Mouse (Mus musculus) midbrain, embryonic 16.5 days (tissue): ENCODE results near the gene 9130008F23Rik. TPM values are rescaled to one million over a fixed set of nuclear protein-coding genes. Genes with fewer than 3 reads are reported as not detected.
A peak's percentile ranks its signal among the peaks of the same experiment; 100 is the strongest.

ENCODE experiments used
- ATAC-seq: fragments of 200-750 bp; cut with Nextera tagmentation; 2 replicates; pipeline ENCODE4 v1.8.0; 2017; ENCODE audit warnings: moderate TSS enrichment
- H3K27ac ChIP-seq: fragments of 300-500 bp; sonication (generic); 2 replicates; pipeline ENCODE4 v1.5.1; 2014; ENCODE audit warnings: mild to moderate bottlenecking, low read length, mixed read lengths
- H3K27me3 ChIP-seq: fragments of 300-500 bp; sonication (generic); 2 replicates; pipeline ENCODE4 v1.6.1; 2014; ENCODE audit warnings: low read depth, low read length, mixed read lengths; ENCODE audit not compliant: control insufficient read depth, insufficient read depth
- H3K36me3 ChIP-seq: fragments of 300-500 bp; sonication (generic); 2 replicates; pipeline ENCODE4 v1.6.1; 2014; ENCODE audit warnings: mild to moderate bottlenecking, low read length, moderate library complexity, mixed read lengths; ENCODE audit not compliant: control insufficient read depth, insufficient read depth
- H3K4me1 ChIP-seq: fragments of 300-500 bp; sonication (generic); 2 replicates; pipeline ENCODE4 v1.6.1; 2014; ENCODE audit warnings: mild to moderate bottlenecking, low read length, mixed read lengths; ENCODE audit not compliant: control insufficient read depth, insufficient read depth
- H3K4me2 ChIP-seq: fragments of 300-500 bp; sonication (generic); 2 replicates; pipeline ENCODE4 v1.6.1; 2014; ENCODE audit warnings: mild to moderate bottlenecking, low read length, mixed read lengths
- H3K4me3 ChIP-seq: fragments of 300-500 bp; sonication (generic); 2 replicates; pipeline ENCODE4 v1.5.1; 2014; ENCODE audit warnings: low read depth, mild to moderate bottlenecking, low read length, moderate library complexity, mixed read lengths
- H3K9ac ChIP-seq: fragments of 300-500 bp; sonication (generic); 2 replicates; pipeline ENCODE4 v1.6.1; 2014; ENCODE audit warnings: low read depth, low read length, mixed read lengths
- H3K9me3 ChIP-seq: fragments of 300-500 bp; sonication (generic); replicated peaks from 2 replicates; pipeline ENCODE4 v1.6.1; 2014; ENCODE audit warnings: mild to moderate bottlenecking, low read length, mixed read lengths; ENCODE audit not compliant: control insufficient read depth, poor library complexity, severe bottlenecking
- WGBS: fragments of 180-500 bp; shearing (Covaris S2); extraction: QIAGEN DNeasy Blood & Tissue Kit; methylation state at CpG from one replicate; pipeline ENCODE4 v1.1.7; 2014; 5-methylcytosine and 5-hydroxymethylcytosine counted together
- polyA plus RNA-seq: library from polyadenylated mRNA; unstranded; fragments of >200 nt; fragmentation: Nextera tagmentation; extraction: Ambion mirVana; gene quantifications from 2 replicates; pipeline ENCODE4 v1.2.1, GENCODE M21; 2015

The 9130008F23Rik gene
- 0.37 and 1.1 TPM in 2 replicates for polyA plus RNA-seq

DNA sequence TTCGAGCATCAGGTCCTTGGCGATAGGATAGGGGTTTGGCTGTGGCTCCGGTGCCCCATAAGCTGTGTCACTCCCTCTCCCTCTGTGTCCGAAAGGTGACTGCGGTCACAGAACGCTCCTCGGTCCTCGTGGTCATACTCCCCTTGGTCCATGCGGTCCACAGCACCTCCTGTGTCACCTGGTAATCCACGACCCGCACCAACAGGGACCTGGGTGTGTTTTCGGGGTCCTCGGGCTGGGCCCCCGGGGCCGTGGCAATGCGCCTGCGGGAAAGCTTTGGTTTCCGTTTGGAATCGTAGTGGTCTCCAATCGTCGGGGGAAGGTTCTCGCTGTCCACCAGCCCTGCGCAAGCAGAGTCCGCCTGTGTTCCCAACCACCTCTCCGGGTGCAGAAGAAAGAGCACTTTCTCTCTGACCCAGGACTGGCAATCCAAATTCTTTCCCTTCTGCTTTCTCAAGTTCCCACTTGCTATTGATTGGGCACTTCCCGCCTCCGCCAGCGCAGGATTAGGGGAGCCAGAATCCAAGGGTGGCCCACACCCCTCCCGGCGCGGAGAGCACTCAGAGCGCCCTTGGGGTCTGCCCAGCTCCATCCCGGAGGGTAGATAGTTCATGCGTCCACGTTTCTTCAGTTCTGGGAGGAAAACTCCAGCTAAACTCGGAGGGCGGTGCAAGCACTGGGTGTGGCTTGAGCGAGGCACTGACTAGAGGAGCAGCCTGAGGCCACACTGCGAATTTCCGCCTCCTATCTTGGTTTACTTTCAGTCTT is at the start of gene 9130008F23Rik:
TSS of gene 9130008F23Rik (minus strand) at position 636 of the 768 bp plus-strand sequence.
- Histone ChIP-seq H3K4me3 (peak within 1 kb of the TSS; percentile 56), H3K27me3 (no peaks in the 10 kb centered on the region; the same call in 1 of the 2 replicates), H3K4me2 (peak within 1 kb of the TSS; percentile 85), H3K27ac (no peak within 1 kb of the TSS), H3K36me3 (no peaks in the 10 kb centered on the region), H3K9me3 (no peaks in the 10 kb centered on the region), H3K4me1 (peaks cover 5% of the 10 kb centered on the region), H3K9ac (peak within 1 kb of the TSS; percentile 63)
- WGBS, result under 1% methylated on average over 40 of the region's 40 CpGs
- ATAC-seq, result peak; percentile 81

DNA sequence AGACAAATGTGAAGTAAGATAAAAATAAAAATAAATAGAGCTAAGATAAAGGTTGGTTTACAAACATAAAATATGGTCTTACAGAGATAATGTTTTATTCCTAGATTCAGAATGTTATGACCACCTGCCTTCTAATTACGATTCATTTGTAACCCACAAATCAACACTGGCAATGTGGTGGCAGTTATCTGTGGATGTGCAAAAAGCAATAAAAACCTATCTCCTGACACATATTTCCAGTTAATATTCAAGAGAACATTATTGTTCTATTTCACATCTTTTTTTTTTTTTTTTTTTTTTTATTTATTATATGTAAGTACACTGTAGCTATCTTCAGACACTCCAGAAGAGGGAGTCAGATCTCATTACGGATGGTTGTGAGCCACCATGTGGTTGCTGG is 35.1 kb upstream of the 9130008F23Rik start:
- Histone ChIP-seq H3K27me3 (no peaks in the 10 kb centered on the region), H3K27ac (no peak overlapping the region)
- WGBS, result 95% methylated on average over 1 of the region's 2 CpGs

DNA sequence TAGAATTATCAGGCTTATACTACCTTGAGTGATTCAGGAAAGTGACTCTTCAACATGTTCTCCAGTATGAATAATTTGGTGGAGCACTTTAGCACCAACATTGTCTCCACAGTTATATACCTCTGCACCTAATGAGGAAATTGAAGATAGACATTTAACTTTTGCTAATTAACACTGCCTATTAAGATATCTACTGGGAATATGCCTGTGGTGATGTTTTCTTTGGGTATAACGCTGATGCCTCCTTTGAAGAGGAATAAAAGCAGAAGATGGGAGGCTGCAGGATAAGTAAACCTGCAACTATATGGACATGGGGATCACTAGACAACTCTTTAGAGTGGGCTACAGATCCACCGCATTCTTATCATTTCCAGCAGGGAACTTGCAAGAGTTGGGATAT is 33.9 kb upstream of the 9130008F23Rik start, which contains the start of gene Glyatl3:
TSS of gene Glyatl3 (minus strand) at position 101 of the 400 bp plus-strand sequence.
- H3K36me3 ChIP-seq, result no peaks in the 10 kb centered on the region
- H3K27ac ChIP-seq, result no peak within 1 kb of the TSS
- 97% methylated on average over 2 of the region's 2 CpGs for WGBS
- no peaks in the 10 kb centered on the region for H3K9me3 ChIP-seq
- no peak within 1 kb of the TSS for H3K4me3 ChIP-seq
- no peak for ATAC-seq
- no peaks in the 10 kb centered on the region for H3K27me3 ChIP-seq
- no peak within 1 kb of the TSS for H3K9ac ChIP-seq
- no peak within 1 kb of the TSS for H3K4me2 ChIP-seq
- H3K4me1 ChIP-seq, result no peaks in the 10 kb centered on the region

More for the DNA sequence above, 35.1 kb upstream of the 9130008F23Rik start:
- no peak overlapping the region for H3K4me3 ChIP-seq
- H3K9me3 ChIP-seq, result no peaks in the 10 kb centered on the region
- no peaks in the 10 kb centered on the region for H3K4me1 ChIP-seq
- no peak overlapping the region for H3K9ac ChIP-seq
- ATAC-seq, result no peak
- H3K4me2 ChIP-seq, result no peak overlapping the region
- H3K36me3 ChIP-seq, result no peaks in the 10 kb centered on the region

DNA sequence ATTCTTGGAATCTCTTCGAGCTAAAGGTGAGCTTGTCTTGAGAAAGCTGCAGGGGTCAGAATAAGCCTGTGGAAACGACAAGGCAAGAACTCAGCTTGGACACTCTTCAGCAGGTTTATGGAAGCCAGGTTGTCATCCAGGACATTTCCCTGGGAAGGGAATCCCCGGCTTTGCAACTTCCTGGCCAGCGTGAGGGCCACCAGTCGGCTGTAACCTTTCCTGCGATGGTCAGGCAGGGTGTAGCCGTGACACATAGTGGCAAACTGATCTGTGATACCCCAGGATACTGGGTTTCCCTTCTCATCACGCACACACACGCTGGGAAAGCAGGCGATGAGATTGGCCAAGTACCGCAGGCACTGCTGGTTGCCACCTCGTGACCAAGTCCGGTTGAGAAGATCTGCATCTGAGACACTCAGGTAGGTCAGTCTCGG is 24.4 kb upstream of the 9130008F23Rik start:
- 9% methylated on average over 13 of the region's 14 CpGs for WGBS
- no peaks in the 10 kb centered on the region for H3K36me3 ChIP-seq
- no peaks in the 10 kb centered on the region for H3K4me1 ChIP-seq
- no peaks in the 10 kb centered on the region for H3K9me3 ChIP-seq
- ATAC-seq, result peak; percentile 56
- H3K9ac ChIP-seq, result no peak overlapping the region
- no peak overlapping the region for H3K27ac ChIP-seq
- H3K27me3 ChIP-seq, result no peaks in the 10 kb centered on the region
- H3K4me2 ChIP-seq, result peak overlapping the region; percentile 51
- H3K4me3 ChIP-seq, result peak overlapping the region; percentile 19; the same call in 1 of the 2 replicates

DNA sequence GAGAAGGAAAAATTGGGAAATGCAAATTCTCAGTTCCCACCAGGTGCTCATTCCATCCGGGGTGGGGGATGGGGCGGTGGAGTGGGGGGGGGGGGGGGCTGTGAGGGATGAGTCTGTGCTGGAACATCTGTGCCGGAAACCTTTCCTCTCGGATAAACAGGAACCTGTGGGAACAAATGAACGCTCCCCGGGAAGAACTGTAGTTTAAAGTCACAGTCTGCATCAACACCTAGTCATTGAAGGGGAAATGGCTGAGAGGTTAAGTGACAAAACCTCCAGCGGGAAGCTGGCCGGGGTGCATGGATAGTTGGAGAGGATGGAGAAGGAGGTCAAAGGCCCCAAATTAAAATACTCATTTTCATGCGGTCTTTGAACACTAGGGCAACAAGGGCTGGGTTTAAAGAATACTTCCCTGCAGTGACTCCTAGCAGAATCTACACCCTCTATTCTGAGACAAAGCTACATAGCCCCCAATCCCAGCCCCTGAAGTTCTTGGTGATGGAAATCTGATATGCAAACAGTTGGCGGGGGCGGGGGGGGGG is 23.8 kb upstream of the 9130008F23Rik start:
- no peak overlapping the region for H3K4me3 ChIP-seq
- H3K36me3 ChIP-seq, result no peaks in the 10 kb centered on the region
- H3K9ac ChIP-seq, result no peak overlapping the region
- H3K27ac ChIP-seq, result no peak overlapping the region
- H3K4me1 ChIP-seq, result no peaks in the 10 kb centered on the region
- 9% methylated on average over 11 of the region's 11 CpGs for WGBS
- H3K9me3 ChIP-seq, result no peaks in the 10 kb centered on the region
- no peaks in the 10 kb centered on the region for H3K27me3 ChIP-seq
- ATAC-seq, result no peak
- peak overlapping the region; percentile 51 for H3K4me2 ChIP-seq

DNA sequence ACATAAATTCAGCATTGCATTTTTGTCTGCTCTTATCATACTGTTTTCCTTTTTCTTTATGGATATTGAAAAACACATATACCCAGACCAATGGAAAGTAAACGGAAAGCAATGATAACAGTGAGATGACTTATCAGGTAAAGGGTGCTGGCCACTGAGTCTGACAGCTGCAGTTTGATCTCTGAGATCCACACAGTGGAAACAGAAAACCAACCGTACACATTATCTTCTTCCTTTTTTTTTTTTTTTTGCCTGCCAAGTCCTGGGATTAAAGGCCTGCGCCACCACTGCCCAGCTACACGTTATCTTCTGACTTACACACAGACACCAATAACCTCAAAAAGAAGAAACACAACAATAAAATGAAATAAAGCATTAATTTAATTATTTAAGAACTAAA is 23.0 kb upstream of the 9130008F23Rik start:
- Histone ChIP-seq H3K27ac (no peak overlapping the region), H3K9ac (no peak overlapping the region), H3K4me2 (no peak overlapping the region), H3K36me3 (no peaks in the 10 kb centered on the region), H3K4me3 (no peak overlapping the region), H3K27me3 (no peaks in the 10 kb centered on the region), H3K9me3 (no peaks in the 10 kb centered on the region), H3K4me1 (no peaks in the 10 kb centered on the region)
- WGBS, result 74% methylated on average over 4 of the region's 4 CpGs
- no peak for ATAC-seq

DNA sequence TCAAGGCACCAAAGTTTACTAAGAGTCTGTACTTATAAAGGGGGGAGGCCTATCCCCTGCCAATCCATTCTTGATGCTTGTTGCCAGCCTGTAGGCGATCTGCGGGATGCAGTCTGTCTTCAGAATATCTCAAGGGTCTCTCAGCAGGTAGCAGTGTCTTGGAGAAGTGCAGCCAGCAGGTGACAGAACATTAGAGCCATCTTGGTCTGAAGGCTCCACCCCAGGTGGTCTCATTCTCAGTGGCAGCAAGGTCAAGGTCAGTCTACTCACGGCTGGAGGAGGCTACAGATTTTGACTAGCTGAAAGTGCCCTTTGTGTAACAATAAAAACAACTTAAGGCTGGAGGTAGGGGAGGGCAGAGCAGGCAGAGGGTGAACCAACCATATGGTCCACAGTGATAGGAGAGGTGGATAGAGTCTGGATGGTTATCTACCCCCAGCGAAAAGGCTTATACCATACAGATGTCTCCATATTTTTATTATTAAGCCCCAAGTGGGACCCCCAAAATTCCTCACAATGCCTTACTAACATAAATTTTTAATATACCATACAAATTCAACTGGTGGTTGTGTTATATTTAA is 19.5 kb upstream of the 9130008F23Rik start:
- WGBS, result 38% methylated on average over 4 of the region's 4 CpGs
- H3K4me2 ChIP-seq, result no peak overlapping the region
- no peaks in the 10 kb centered on the region for H3K27me3 ChIP-seq
- H3K4me3 ChIP-seq, result no peak overlapping the region
- ATAC-seq, result no peak
- H3K4me1 ChIP-seq, result no peaks in the 10 kb centered on the region
- H3K9me3 ChIP-seq, result no peaks in the 10 kb centered on the region
- no peaks in the 10 kb centered on the region for H3K36me3 ChIP-seq
- no peak overlapping the region for H3K27ac ChIP-seq
- no peak overlapping the region for H3K9ac ChIP-seq

DNA sequence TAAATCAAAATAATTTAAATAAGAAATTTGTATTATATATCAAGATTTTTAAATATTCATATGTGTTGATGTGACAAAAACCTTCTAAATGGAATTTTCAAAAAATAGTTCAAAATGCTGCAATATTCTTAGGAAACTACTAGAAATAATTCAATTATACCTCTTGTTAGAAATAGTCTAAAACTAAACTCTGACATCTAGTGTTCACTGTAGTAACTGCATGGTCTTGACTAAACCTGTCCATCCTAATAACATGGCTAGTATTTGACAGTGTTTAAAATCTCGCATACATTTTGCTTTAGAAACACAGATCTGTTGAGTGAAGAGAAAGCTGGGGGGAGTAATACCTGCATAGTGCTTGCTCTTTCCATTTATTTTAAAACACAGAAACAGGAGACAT is 16.5 kb upstream of the 9130008F23Rik start:
- Histone ChIP-seq H3K4me1 (no peaks in the 10 kb centered on the region), H3K4me3 (no peak overlapping the region), H3K36me3 (no peaks in the 10 kb centered on the region), H3K9me3 (no peaks in the 10 kb centered on the region), H3K9ac (no peak overlapping the region), H3K27me3 (no peaks in the 10 kb centered on the region), H3K27ac (no peak overlapping the region), H3K4me2 (no peak overlapping the region)
- ATAC-seq, result peak; percentile 70; the same call in 1 of the 2 replicates
- WGBS, result 71% methylated on average over 1 of the region's 1 CpGs
